Mouse (Mus musculus): Measurements from ENCODE around the gene Gm4297. TPM values are rescaled to one million over a fixed set of nuclear protein-coding genes. Genes with fewer than 3 reads are reported as not detected.
"Not testable (repeated sequence)": the region's sequence is repeated elsewhere in the genome, so short reads cannot be mapped to it uniquely, and the experiment has no call there.

Gene Gm4297
- polyA plus RNA-seq (2014; fragmentation: Nextera tagmentation; extraction: Ambion mirVana), result not detected in 2 replicates

DNA sequence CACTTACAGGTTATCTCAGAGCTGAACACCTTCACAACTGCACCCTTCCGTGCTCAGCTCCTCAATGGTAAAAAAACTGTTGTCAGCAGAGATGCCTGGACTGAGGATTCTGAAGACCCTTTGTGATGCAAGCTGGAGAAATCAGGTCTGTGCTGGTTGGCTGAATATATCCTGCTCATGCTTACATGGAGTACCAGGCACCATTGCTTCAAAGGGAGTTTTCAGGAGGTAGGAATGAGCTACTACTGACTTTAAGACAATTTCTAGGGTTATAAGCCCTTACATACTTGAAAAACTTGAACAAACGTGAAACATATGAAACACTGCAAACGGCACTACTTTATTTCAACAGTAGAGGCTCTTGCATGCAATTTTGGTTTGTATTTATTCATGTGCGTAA is at the start of gene Gm4297:
TSS of gene Gm4297 (minus strand) at position 101 of the 400 bp plus-strand sequence.
- not testable (repeated sequence) for H3K4me2 ChIP-seq (ENCODE audit: low read depth, low read length)
- 83% methylated on average over 4 of the region's 4 CpGs for WGBS

More for the DNA sequence above, at the start of gene Gm4297:
- not testable (repeated sequence) for H3K4me3 ChIP-seq (ENCODE audit: low read depth, low read length); H3K36me3 ChIP-seq (ENCODE audit: control insufficient read depth, insufficient read depth, low read length); ATAC-seq (ENCODE audit: low read depth); H3K9me3 ChIP-seq (ENCODE audit: control insufficient read depth, low read length); H3K9ac ChIP-seq (replicated peaks; ENCODE audit: low read depth, low read length); H3K27me3 ChIP-seq (ENCODE audit: control insufficient read depth, insufficient read depth, low read length); H3K27ac ChIP-seq (ENCODE audit: low read depth, low read length); H3K4me1 ChIP-seq (ENCODE audit: control insufficient read depth, insufficient read depth, low read length)

Small RNAs within 50 kb of the gene (microRNA-seq; reads per million reads assigned to microRNA genes)
- gene Gm27839 (not detected), gene Gm27910 (not detected)

Other genes with a start within 250 kb of the Gm4297 start
- gene Gm5934, start 74.1 kb downstream of the Gm4297 start, polyA plus RNA-seq (2014; fragmentation: Nextera tagmentation; extraction: Ambion mirVana), result not detected in 2 replicates
- gene Gm5935, start 200.3 kb upstream of the Gm4297 start, polyA plus RNA-seq (2014; fragmentation: Nextera tagmentation; extraction: Ambion mirVana), result not detected in 2 replicates

Measured in neural tube, embryonic 14.5 days (tissue).